9 mouse cellular contexts compared by ENCODE assay signal in the genomic region with DNA sequence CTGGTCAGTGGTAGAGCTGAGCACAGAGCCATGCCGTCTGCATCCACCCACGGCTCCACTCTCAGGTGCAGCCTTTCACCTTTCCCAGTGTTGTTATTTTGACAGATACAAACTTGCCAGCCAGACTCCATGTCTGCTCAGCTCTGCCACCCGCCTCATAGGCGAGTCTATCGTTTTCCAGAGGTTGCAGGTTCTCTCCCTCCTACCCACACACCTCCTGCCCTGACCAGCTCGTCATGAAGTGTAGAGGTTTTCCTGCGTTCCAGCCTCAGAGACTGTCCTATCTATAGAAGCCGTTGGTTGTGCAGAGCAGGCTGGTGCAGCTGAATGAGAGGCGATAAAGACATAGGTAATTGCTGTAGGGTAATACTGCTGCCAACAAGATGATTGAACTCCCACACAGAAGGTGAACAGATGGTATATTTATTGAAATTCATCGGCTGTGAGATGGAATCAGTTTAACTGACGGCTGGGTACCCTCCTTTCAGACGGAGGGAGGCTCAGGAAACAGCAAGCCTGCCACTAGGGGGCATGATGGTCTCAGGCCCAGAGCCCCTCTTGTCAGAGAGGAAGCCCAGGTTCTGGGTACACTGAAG. TPM values are rescaled to one million over a fixed set of nuclear protein-coding genes. Genes with fewer than 3 reads are reported as not detected.
DNase-seq lines count a peak whose midpoint lies in the region; ATAC-seq and TF ChIP-seq lines count a peak whose summit lies in the region.
"Had no signal": no experiment of that assay in that cellular context is flagged by ENCODE, and none has a peak within 500 bp of the region (broad histone marks: within the 10 kb centered on the region; RNA-seq: fewer than 3 reads in every experiment).

No protein-coding gene starts in this region.

- peak; percentile 88 for ATAC-seq in hindbrain, postnatal 0 days
- ATAC-seq in neural tube, embryonic 13.5 days (ENCODE audit: low read depth), result peak; percentile 94

- no peaks in the 10 kb centered on the region; the same call in 1 of the 2 replicates for H3K4me1 ChIP-seq in embryonic facial prominence, embryonic 10.5 days
- H3K4me1 ChIP-seq in hindbrain, postnatal 0 days (ENCODE audit: insufficient read depth, low read length), result no peaks in the 10 kb centered on the region
- 0 out of 2 replicates have a peak, but pooled peaks cover 6% of the 10 kb centered on the region for H3K4me1 ChIP-seq in neural tube, embryonic 13.5 days (replicated peaks)
- H3K4me1 ChIP-seq: limb, embryonic 12.5 days had no signal

- H3K36me3 ChIP-seq in embryonic facial prominence, embryonic 10.5 days (replicated peaks), result no peaks in the 10 kb centered on the region
- H3K36me3 ChIP-seq in hindbrain, postnatal 0 days (ENCODE audit: insufficient read depth, low read length), result no peaks in the 10 kb centered on the region
- H3K36me3 ChIP-seq in neural tube, embryonic 13.5 days, result no peaks in the 10 kb centered on the region
- H3K36me3 ChIP-seq: limb, embryonic 12.5 days had no signal

- H3K9ac ChIP-seq in hindbrain, postnatal 0 days (replicated peaks; ENCODE audit: low read length), result no peak overlapping the region
- H3K9ac ChIP-seq in neural tube, embryonic 13.5 days, result no peak overlapping the region
- H3K9ac ChIP-seq: limb, embryonic 12.5 days had no signal

- peak; percentile 84 for TF ChIP-seq CTCF in hindbrain, postnatal 0 days (IDR thresholded peaks at IDR 0.05; ENCODE audit: low read depth)

- no peak overlapping the region for H3K4me3 ChIP-seq in embryonic facial prominence, embryonic 10.5 days
- no peak overlapping the region for H3K4me3 ChIP-seq in hindbrain, postnatal 0 days (ENCODE audit: low read length)
- no peak overlapping the region for H3K4me3 ChIP-seq in neural tube, embryonic 13.5 days
- H3K4me3 ChIP-seq: limb, embryonic 12.5 days had no signal

- intact Hi-C loops in left cerebral cortex, postnatal 10 days (cut with DNase I), result loop anchor here (5.0 to 10.0 kb wide), 2 partner anchors 139 to 237 kb away; no protein-coding TSS in a partner anchor

- no peaks in the 10 kb centered on the region for H3K27me3 ChIP-seq in embryonic facial prominence, embryonic 10.5 days (replicated peaks; ENCODE audit: low read depth, poor library complexity, severe bottlenecking)
- no peaks in the 10 kb centered on the region for H3K27me3 ChIP-seq in hindbrain, postnatal 0 days (ENCODE audit: insufficient read depth, low read length)
- peaks cover 3% of the 10 kb centered on the region; the same call in 1 of the 2 replicates for H3K27me3 ChIP-seq in neural tube, embryonic 13.5 days
- H3K27me3 ChIP-seq: limb, embryonic 12.5 days had no signal

- no peak overlapping the region for H3K27ac ChIP-seq in embryonic facial prominence, embryonic 10.5 days (replicated peaks)
- H3K27ac ChIP-seq in hindbrain, postnatal 0 days, result peak overlapping the region; percentile 33; the same call in 1 of the 2 replicates
- H3K27ac ChIP-seq in neural tube, embryonic 13.5 days (replicated peaks), result peak overlapping the region; percentile 47
- H3K27ac ChIP-seq: limb, embryonic 12.5 days had no signal

- WGBS in embryonic facial prominence, embryonic 10.5 days, result 64% methylated on average over 12 of the region's 12 CpGs
- 34% methylated on average over 12 of the region's 12 CpGs for WGBS in hindbrain, postnatal 0 days
- WGBS in neural tube, embryonic 13.5 days, result 46% methylated on average over 12 of the region's 12 CpGs

- no peaks in the 10 kb centered on the region for H3K9me3 ChIP-seq in embryonic facial prominence, embryonic 10.5 days
- no peaks in the 10 kb centered on the region for H3K9me3 ChIP-seq in hindbrain, postnatal 0 days (ENCODE audit: low read length)
- no peaks in the 10 kb centered on the region for H3K9me3 ChIP-seq in neural tube, embryonic 13.5 days
- H3K9me3 ChIP-seq: limb, embryonic 12.5 days had no signal

- H3K4me2 ChIP-seq in hindbrain, postnatal 0 days (ENCODE audit: low read depth, low read length), result no peak overlapping the region
- H3K4me2 ChIP-seq in neural tube, embryonic 13.5 days, result no peak overlapping the region
- H3K4me2 ChIP-seq: limb, embryonic 12.5 days had no signal

- DNase-seq in adrenal gland, adult (ENCODE audit: inconsistent age in 2 of 2, low spot score in 1 of 2), result peak; percentile 22 to 63
- DNase-seq in adrenal gland, adult 8-10 months, result no peak
- DNase-seq in WW6 (ENCODE audit: low read depth, low spot score), result peak; percentile 4
- DNase-seq in embryonic facial prominence, embryonic 10.5 days (ENCODE audit: low spot score), result peak; percentile 70
- peak; percentile 90 for DNase-seq in hindbrain, postnatal 0 days (ENCODE audit: low spot score)
- peak; percentile 83 to 84 for DNase-seq in left cerebral cortex, postnatal 10 days (ENCODE audit: extremely low spot score in 1 of 2, low spot score in 2 of 2)
- DNase-seq in urinary bladder, postnatal 36 days (ENCODE audit: low spot score in 2 of 2), result peak; percentile 41 to 44

RNA-seq across cellular contexts. Expression of a gene that starts 58.0 kb away (rescaled TPM):
- 1 to 10 TPM in 2 of 4 experiments, under 1 TPM in 2; 0.26 to 3.0 (median 1.0) TPM for total RNA-seq in adrenal gland, adult 8-10 months (2022)
- polyA plus RNA-seq in embryonic facial prominence, embryonic 10.5 days (2016; fragmentation: Nextera tagmentation; extraction: Ambion mirVana), result 1.5 and 2.1 TPM in 2 replicates
- 70.3 and 90.9 TPM in 2 replicates for total RNA-seq in hindbrain, postnatal 0 days (2014; rRNA removed)
- polyA plus RNA-seq in hindbrain, postnatal 0 days (2015; fragmentation: Nextera tagmentation; extraction: Ambion mirVana), result 65.3 and 67.6 TPM in 2 replicates
- 100 to 1,000 TPM; 113 TPM for total RNA-seq in left cerebral cortex, postnatal 10 days (2021)
- polyA plus RNA-seq in neural tube, embryonic 13.5 days (2015; fragmentation: Nextera tagmentation; extraction: Ambion mirVana), result 46.6 and 50.2 TPM in 2 replicates

Comparison
In these comparisons a context has a peak if more than half of its experiments do, and no peak if none do; other contexts are left out.
1. RNA of a gene that starts 58.0 kb away (total RNA-seq): 113 TPM in left cerebral cortex, postnatal 10 days and 70.3 to 90.9 TPM in hindbrain, postnatal 0 days; 0.26 to 3.0 TPM in adrenal gland, adult 8-10 months; every median in the first group is over 10 times any median in the second.